Mouse (Mus musculus): ENCODE measurements around the gene Mtmr11. TPM values are rescaled to one million over a fixed set of nuclear protein-coding genes. Genes with fewer than 3 reads are reported as not detected.
"Not testable (repeated sequence)": the region's sequence is repeated elsewhere in the genome, so short reads cannot be mapped to it uniquely, and the experiment has no call there.

The Mtmr11 gene
- polyA plus RNA-seq, 1 experiment from 2014 or later: 13.6 TPM

- ATAC-seq (replicated peaks; ENCODE audit: low FRiP score) (no peak), DNase-seq (ENCODE audit: low spot score) (no peak)
- Histone ChIP-seq H3K4me1 (replicated peaks; ENCODE audit: control insufficient read depth, insufficient read depth, low read length) (peaks cover 8% of the 10 kb centered on the region; the same call in 1 of the 2 replicates), H3K36me3 (ENCODE audit: control insufficient read depth, insufficient read depth, low read length) (no peaks in the 10 kb centered on the region), H3K4me2 (ENCODE audit: low read depth, low read length, severe bottlenecking) (no peak overlapping the region), H3K9me3 (ENCODE audit: control insufficient read depth, low read length) (no peaks in the 10 kb centered on the region), H3K27ac (ENCODE audit: low read depth, low read length) (no peak overlapping the region), H3K27me3 (ENCODE audit: control insufficient read depth, insufficient read depth, low read length) (no peaks in the 10 kb centered on the region), H3K4me3 (ENCODE audit: low read depth, low read length) (no peak overlapping the region), H3K9ac (ENCODE audit: low read length) (no peak overlapping the region)
- 90% methylated on average over 6 of the region's 6 CpGs for WGBS
Observed at GRCm38 (mm10) chr3:96163040-96163439, 1.2 kb downstream of the Mtmr11 start.

GRCm38 (mm10) chr3:96168466-96169158, 6.8 kb downstream of the Mtmr11 start:
- 79% methylated on average over 12 of the region's 12 CpGs for WGBS
- H3K27ac ChIP-seq (ENCODE audit: low read depth, low read length): no peak overlapping the region
- ATAC-seq (replicated peaks; ENCODE audit: low FRiP score): no peak

GRCm38 (mm10) chr3:96170276-96170675, 8.5 kb downstream of the Mtmr11 start:
- Histone ChIP-seq H3K9ac (ENCODE audit: low read length) (no peak overlapping the region), H3K4me3 (ENCODE audit: low read depth, low read length) (no peak overlapping the region), H3K9me3 (ENCODE audit: control insufficient read depth, low read length) (no peaks in the 10 kb centered on the region), H3K4me2 (ENCODE audit: low read depth, low read length, severe bottlenecking) (no peak overlapping the region), H3K4me1 (replicated peaks; ENCODE audit: control insufficient read depth, insufficient read depth, low read length) (peaks cover 9% of the 10 kb centered on the region), H3K27ac (ENCODE audit: low read depth, low read length) (no peak overlapping the region), H3K36me3 (ENCODE audit: control insufficient read depth, insufficient read depth, low read length) (no peaks in the 10 kb centered on the region; the same call in 1 of the 2 replicates), H3K27me3 (ENCODE audit: control insufficient read depth, insufficient read depth, low read length) (no peaks in the 10 kb centered on the region)
- 82% methylated on average over 4 of the region's 4 CpGs for WGBS
- ATAC-seq (replicated peaks; ENCODE audit: low FRiP score) (no peak), DNase-seq (ENCODE audit: low spot score) (no peak)

More at GRCm38 (mm10) chr3:96168466-96169158, 6.8 kb downstream of the Mtmr11 start:
- Histone ChIP-seq H3K36me3 (ENCODE audit: control insufficient read depth, insufficient read depth, low read length) (no peaks in the 10 kb centered on the region), H3K9me3 (ENCODE audit: control insufficient read depth, low read length) (no peaks in the 10 kb centered on the region), H3K9ac (ENCODE audit: low read length) (no peak overlapping the region), H3K4me1 (replicated peaks; ENCODE audit: control insufficient read depth, insufficient read depth, low read length) (peaks cover 3% of the 10 kb centered on the region; the same call in 1 of the 2 replicates), H3K27me3 (ENCODE audit: control insufficient read depth, insufficient read depth, low read length) (no peaks in the 10 kb centered on the region), H3K4me3 (ENCODE audit: low read depth, low read length) (no peak overlapping the region), H3K4me2 (ENCODE audit: low read depth, low read length, severe bottlenecking) (no peak overlapping the region)
- DNase-seq (ENCODE audit: low spot score): no peak

- no peaks in the 10 kb centered on the region; the same call in 1 of the 2 replicates for H3K36me3 ChIP-seq (ENCODE audit: control insufficient read depth, insufficient read depth, low read length)
- DNase-seq (ENCODE audit: low spot score) (no peak), ATAC-seq (replicated peaks; ENCODE audit: low FRiP score) (no peak)
- peaks cover 9% of the 10 kb centered on the region for H3K4me1 ChIP-seq (replicated peaks; ENCODE audit: control insufficient read depth, insufficient read depth, low read length)
- WGBS: 83% methylated on average over 10 of the region's 10 CpGs
- peak overlapping the region; percentile 87 for H3K4me2 ChIP-seq (ENCODE audit: low read depth, low read length, severe bottlenecking)
- peak overlapping the region; percentile 97; the same call in 1 of the 2 replicates for H3K27ac ChIP-seq (ENCODE audit: low read depth, low read length)
- peak overlapping the region; percentile 74 for H3K4me3 ChIP-seq (ENCODE audit: low read depth, low read length)
- H3K9ac ChIP-seq (ENCODE audit: low read length): peak overlapping the region; percentile 96
- H3K9me3 ChIP-seq (ENCODE audit: control insufficient read depth, low read length): no peaks in the 10 kb centered on the region
- no peaks in the 10 kb centered on the region for H3K27me3 ChIP-seq (ENCODE audit: control insufficient read depth, insufficient read depth, low read length)
Observed at GRCm38 (mm10) chr3:96170976-96171545, 9.3 kb downstream of the Mtmr11 start.

GRCm38 (mm10) chr3:96171583-96172196, 9.9 kb downstream of the Mtmr11 start:
- Histone ChIP-seq H3K27me3 (ENCODE audit: control insufficient read depth, insufficient read depth, low read length) (no peaks in the 10 kb centered on the region), H3K9ac (ENCODE audit: low read length) (peak overlapping the region; percentile 96), H3K9me3 (ENCODE audit: control insufficient read depth, low read length) (no peaks in the 10 kb centered on the region), H3K36me3 (ENCODE audit: control insufficient read depth, insufficient read depth, low read length) (peaks cover 2% of the 10 kb centered on the region; the same call in 1 of the 2 replicates), H3K27ac (ENCODE audit: low read depth, low read length) (peak overlapping the region; percentile 97), H3K4me1 (replicated peaks; ENCODE audit: control insufficient read depth, insufficient read depth, low read length) (peaks cover 9% of the 10 kb centered on the region), H3K4me2 (ENCODE audit: low read depth, low read length, severe bottlenecking) (peak overlapping the region; percentile 87), H3K4me3 (ENCODE audit: low read depth, low read length) (peak overlapping the region; percentile 74)
- WGBS: 23% methylated on average over 18 of the region's 18 CpGs
- ATAC-seq (replicated peaks; ENCODE audit: low FRiP score): no peak; the same call in 1 of the 2 replicates
- DNase-seq (ENCODE audit: low spot score): no peak

- 1% methylated on average over 56 of the region's 58 CpGs for WGBS
- peak; percentile 93 for ATAC-seq (replicated peaks; ENCODE audit: low FRiP score)
Observed at GRCm38 (mm10) chr3:96172197-96173178, 10.7 kb downstream of the Mtmr11 start, which contains the start of gene Sf3b4. TSS of gene Sf3b4 (plus strand) at chr3:96172332.

GRCm38 (mm10) chr3:96173185-96173584, 11.4 kb downstream of the Mtmr11 start:
- Histone ChIP-seq H3K27ac (ENCODE audit: low read depth, low read length) (no peak overlapping the region), H3K4me2 (ENCODE audit: low read depth, low read length, severe bottlenecking) (peak overlapping the region; percentile 48), H3K36me3 (ENCODE audit: control insufficient read depth, insufficient read depth, low read length) (peaks cover 5% of the 10 kb centered on the region; the same call in 1 of the 2 replicates), H3K27me3 (ENCODE audit: control insufficient read depth, insufficient read depth, low read length) (no peaks in the 10 kb centered on the region), H3K9ac (ENCODE audit: low read length) (peak overlapping the region; percentile 96), H3K4me3 (ENCODE audit: low read depth, low read length) (peak overlapping the region; percentile 74), H3K4me1 (replicated peaks; ENCODE audit: control insufficient read depth, insufficient read depth, low read length) (peaks cover 9% of the 10 kb centered on the region), H3K9me3 (ENCODE audit: control insufficient read depth, low read length) (no peaks in the 10 kb centered on the region)
- no peak for ATAC-seq (replicated peaks; ENCODE audit: low FRiP score)
- no peak for DNase-seq (ENCODE audit: low spot score)
- 38% methylated on average over 7 of the region's 7 CpGs for WGBS

More at GRCm38 (mm10) chr3:96172197-96173178, 10.7 kb downstream of the Mtmr11 start, which contains the start of gene Sf3b4:
- peak within 1 kb of the TSS; percentile 96 for H3K9ac ChIP-seq (ENCODE audit: low read length)
- H3K4me3 ChIP-seq (ENCODE audit: low read depth, low read length): peak within 1 kb of the TSS; percentile 74
- no peaks in the 10 kb centered on the region for H3K9me3 ChIP-seq (ENCODE audit: control insufficient read depth, low read length)
- H3K4me2 ChIP-seq (ENCODE audit: low read depth, low read length, severe bottlenecking): peak within 1 kb of the TSS; percentile 87
- peak within 1 kb of the TSS; percentile 97 for H3K27ac ChIP-seq (ENCODE audit: low read depth, low read length)
- peak; percentile 97 for DNase-seq (ENCODE audit: low spot score)
- H3K27me3 ChIP-seq (ENCODE audit: control insufficient read depth, insufficient read depth, low read length): no peaks in the 10 kb centered on the region
- H3K4me1 ChIP-seq (replicated peaks; ENCODE audit: control insufficient read depth, insufficient read depth, low read length): peaks cover 9% of the 10 kb centered on the region
- H3K36me3 ChIP-seq (ENCODE audit: control insufficient read depth, insufficient read depth, low read length): peaks cover 3% of the 10 kb centered on the region; the same call in 1 of the 2 replicates

GRCm38 (mm10) chr3:96174042-96174441, 12.2 kb downstream of the Mtmr11 start:
- not testable (repeated sequence) for H3K36me3 ChIP-seq (ENCODE audit: control insufficient read depth, insufficient read depth, low read length); DNase-seq (ENCODE audit: low spot score); H3K9ac ChIP-seq (ENCODE audit: low read length); H3K4me3 ChIP-seq (ENCODE audit: low read depth, low read length); H3K27me3 ChIP-seq (ENCODE audit: control insufficient read depth, insufficient read depth, low read length); ATAC-seq (replicated peaks; ENCODE audit: low FRiP score); H3K4me2 ChIP-seq (ENCODE audit: low read depth, low read length, severe bottlenecking); H3K27ac ChIP-seq (ENCODE audit: low read depth, low read length); H3K9me3 ChIP-seq (ENCODE audit: control insufficient read depth, low read length); H3K4me1 ChIP-seq (replicated peaks; ENCODE audit: control insufficient read depth, insufficient read depth, low read length)
- WGBS: 91% methylated on average over 4 of the region's 4 CpGs

All from forebrain, embryonic 11.5 days (tissue).